Mouse (Mus musculus) spleen, adult 12 weeks (tissue): Measurements from ENCODE around the gene Gm45140.

ENCODE experiments used
- DNase-seq: peaks from one replicate; pipeline ENCODE4 v3.0.0; 2022; ENCODE audit warnings: low spot score

Gm45140 gene

DNA sequence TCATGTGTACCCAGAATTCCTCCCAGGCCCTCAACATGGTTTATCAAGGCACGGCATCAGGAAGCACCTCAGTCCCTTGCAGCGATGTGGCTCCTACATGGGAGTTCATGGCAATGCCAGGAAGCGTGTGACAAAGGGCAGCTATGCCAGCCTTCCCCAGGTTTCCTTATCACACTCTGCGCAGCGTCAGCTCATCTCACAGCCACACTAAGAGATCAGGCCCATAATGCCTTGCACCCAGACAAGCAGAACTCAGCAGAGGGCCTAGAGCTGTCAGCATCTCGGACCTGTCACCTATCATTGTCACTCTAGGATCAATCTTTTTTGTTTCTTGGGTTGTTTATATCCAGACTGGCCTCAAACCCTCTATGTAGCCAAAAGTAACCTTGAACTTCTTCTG lies 36.0 kb downstream of the Gm45140 start:
- no peak for DNase-seq

DNA sequence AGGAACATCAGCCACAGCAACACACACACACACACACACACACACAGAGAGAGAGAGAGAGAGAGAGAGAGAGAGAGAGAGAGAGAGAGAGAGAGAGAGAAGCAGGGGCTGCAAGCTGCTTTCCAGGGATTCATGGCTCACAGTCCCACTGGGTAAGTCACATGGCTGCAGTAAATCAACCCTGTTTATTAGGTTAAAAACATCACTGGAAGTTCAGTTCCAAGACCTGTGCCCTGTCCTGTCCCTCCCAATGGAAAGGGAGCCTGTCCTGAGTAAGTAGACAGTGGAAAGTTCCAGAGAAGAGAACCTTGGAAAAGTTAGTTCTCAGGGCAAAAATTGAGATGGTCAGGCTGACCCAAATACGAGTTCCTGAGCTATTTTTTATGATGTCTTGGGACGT lies 38.3 kb downstream of the Gm45140 start:
- no peak for DNase-seq

DNA sequence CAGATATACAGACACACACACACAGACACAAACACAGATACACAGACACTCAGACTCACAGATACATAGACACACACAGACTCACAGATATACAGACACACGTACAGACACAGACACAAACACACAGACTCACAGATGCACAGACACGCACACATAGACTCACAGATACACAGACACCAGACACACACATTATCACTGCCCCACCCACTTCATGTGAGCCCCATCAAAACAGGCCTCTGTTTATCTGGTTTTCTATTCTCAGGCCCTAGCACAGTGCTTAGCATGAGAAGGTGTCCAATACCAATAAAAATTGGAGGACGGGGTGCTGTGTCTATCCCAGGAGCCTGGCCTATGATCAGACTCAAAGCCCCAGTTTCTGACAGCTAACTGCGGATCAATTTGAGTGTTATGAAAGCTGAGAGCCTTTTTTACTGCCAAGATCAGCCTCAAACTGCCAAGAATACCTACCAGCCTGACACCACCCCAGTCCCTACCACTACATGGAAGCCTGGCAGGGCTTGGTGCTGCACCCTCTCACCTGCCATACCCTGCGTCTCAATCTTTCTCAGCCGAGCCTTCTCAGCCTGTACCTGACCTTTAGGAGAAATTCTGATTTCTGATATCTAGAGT lies 39.2 kb downstream of the Gm45140 start:
- no peak for DNase-seq

DNA sequence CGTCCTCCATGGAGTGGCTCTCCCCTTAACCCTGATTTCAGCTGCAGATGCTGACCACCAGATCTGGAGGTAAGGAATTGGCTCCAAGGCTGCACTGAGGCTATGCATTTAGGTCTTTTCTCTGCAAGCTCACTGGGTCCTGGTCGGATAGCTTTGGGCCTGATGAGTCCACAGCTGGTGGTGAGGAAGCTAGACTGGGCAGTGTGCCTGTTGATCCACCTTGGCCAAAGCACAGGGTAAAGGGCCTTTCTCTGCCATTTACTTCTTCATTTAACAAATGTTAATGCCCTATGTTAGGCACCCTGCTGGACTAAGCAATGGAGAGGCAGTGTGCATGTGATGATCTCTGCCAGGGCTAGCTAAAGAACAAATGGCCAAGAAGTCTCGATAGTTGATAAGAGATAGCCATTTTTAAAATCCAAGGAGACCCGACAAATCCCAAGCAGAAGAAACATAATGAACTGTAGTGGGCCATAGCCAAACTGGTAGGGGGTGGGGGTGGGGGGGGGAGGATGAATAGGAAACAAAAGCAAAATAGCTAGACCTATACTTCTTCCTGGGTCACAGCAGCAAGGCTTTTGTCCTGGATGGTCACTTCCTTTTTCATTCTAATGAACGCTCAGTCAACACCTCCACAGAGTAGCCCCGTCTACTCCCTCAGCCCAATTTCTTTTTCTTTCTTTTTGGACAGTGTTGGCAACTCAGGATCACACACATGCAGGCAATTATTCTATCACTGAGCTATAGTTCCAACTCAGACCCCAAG lies 40.0 kb downstream of the Gm45140 start:
- DNase-seq = no peak

DNA sequence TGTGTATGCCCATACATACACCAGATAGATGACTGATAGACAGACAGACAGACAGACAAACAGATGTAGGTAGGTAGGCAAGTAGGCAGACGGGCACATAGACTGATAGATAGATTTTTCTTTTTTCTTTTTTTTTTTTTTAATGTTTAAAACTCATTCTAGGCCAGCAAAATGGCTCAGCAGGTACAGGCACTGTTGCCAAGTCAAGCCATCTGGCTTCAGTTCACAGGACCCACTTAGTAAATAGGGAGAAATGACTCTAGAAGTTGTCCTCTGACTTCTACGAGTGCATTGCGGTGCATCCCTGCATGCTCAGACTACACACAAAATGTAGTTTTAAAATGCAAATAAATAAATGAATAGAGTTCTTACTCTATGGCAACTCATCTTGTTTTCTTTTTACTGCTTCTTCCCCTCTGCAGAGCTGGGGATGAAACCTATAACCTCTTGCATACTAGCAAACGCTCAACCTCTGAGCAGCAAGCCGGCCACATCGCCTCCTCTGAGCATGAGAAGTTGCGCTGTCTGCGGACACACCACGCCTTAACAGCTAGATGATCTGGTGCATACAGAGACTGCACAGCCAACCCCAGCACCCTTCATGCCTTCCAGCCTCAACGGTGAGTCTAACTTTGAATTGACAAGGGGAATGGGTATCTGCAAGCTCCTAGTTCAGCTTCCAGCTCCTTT lies 41.6 kb downstream of the Gm45140 start:
- no peak for DNase-seq

DNA sequence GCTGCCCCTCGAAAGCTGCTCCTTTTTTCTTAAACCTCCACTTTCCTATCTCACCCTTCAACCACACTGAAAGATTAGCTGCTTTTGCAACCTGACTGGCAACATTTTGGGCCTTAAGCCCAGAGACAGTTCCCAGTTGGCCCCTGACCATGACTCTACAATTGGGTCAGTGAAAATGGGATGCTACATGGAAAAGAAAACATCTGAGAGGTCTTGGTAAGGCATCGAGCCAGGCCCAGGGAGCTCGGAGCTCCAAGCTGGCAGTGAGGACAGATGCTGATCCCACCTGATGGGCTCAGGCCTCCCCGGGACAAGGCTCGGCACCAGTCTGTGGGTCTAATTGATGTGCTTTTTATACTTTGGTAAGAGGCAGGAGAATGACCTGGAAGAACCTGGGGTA lies 43.8 kb downstream of the Gm45140 start:
- no peak for DNase-seq

DNA sequence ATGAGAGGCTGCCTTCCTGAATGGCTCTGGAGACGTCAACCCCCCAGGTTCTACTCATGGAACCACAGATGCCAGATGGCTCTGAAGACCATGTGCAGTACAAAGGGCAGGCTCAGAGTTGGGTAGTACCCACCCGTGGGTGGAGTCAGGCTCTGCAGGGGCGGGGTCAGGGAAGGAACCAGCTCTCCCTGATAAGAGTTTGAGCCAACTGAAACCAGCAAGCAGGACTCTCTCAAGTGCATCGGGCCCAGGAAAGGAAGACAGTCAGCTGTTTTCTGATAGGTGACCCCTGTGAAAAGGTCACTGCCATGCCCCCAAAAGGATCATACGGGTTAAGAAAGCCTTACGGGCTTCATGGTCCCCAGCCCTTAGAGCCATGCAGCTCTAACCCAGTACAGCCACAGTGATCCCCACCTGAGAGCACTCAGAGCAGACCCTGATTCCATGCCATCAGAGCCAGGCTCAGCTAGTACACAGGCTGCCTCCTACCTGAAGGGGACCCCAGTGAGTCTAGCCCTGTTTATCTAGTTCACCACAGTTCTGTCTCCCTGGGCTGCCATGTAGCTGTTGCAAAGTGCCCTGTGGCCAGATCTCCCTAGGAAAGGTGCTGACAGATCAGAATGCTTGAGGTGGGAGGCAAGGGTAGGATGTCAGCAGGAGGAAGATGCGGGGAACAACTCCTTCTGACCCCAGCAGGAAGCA lies 44.7 kb downstream of the Gm45140 start:
- peak; percentile 83 for DNase-seq

DNA sequence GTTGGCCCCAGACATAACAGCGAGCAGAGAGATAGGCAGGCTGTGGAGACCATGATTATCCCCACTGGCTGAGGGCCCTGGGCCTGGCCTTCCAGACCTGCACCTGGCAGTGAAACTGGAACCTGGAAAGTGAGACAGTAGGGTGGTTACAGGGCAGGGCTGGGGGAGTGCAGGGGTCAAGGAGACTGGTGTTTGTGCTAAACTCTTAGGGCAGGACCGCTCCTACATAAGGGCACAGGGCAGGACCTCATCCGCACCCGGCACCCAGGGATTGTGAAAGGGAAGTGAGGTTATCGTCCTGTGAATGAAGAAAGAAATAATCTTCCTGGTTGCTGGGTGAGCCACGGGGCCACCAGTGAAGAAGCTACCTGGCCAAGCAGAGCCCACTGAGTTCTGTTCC lies 45.8 kb downstream of the Gm45140 start:
- DNase-seq = no peak

DNA sequence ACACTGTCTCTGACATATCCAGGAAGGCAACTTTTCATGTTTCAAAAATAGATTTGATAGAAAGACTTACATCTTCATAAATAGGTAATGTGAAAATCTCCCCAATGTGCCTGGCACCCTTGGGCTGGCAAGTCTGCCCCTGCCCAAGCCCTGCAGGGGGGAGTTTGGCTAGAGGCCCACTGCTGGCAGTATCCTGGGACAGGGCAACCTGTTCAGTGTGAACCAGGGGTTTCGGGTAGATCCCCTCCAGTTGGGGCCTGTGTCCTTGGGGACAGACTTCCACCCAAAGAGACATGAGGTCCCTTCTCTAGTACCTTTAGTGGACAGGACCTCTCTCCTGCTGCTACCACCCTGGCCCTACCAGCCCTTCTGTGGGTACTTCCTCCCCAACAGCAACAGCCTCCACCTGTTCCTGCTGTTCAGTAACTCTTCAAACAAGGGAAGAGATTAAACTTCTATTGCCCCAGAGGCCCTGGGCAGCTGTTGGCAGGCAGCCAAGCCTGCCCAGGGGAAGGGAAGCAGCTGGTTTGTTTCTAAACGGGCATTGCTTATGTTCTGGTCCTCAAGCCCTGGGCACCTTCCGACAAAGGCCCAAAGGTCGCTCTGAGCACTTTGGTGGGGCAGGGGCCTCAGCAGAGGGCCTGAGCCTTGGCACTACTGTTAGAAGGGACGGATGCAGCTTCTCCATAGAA lies 46.6 kb downstream of the Gm45140 start:
- no peak for DNase-seq

DNA sequence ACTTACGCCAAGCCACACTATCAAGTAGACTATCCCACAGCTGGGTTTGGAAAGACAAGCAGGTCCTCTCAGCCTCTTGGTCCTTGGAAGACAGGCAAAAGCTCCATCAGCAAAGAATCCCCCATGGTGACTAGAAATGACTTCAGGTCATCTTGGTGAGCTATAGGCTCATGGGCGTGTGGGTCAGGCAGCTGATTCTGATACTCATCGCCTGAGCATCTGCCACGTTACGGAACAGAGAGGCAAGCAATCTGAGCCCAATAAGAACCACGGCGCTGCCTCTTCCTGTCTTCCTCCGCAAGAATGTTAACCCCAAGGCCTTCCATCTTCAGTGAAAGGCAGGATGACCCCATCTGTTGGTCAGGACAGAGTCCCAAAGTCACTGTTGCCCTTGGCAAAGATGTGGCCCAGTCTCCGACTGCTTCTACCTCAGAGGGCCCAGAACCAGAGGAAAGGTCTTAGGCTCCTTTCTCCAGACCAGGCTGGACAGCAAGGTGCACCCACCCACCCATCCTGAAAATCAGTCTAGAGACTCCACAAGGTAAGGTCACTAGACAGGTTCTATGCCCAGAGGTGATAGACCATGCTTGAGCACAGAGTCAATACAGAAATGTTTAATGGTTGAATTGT lies 47.2 kb downstream of the Gm45140 start:
- DNase-seq = no peak

DNA sequence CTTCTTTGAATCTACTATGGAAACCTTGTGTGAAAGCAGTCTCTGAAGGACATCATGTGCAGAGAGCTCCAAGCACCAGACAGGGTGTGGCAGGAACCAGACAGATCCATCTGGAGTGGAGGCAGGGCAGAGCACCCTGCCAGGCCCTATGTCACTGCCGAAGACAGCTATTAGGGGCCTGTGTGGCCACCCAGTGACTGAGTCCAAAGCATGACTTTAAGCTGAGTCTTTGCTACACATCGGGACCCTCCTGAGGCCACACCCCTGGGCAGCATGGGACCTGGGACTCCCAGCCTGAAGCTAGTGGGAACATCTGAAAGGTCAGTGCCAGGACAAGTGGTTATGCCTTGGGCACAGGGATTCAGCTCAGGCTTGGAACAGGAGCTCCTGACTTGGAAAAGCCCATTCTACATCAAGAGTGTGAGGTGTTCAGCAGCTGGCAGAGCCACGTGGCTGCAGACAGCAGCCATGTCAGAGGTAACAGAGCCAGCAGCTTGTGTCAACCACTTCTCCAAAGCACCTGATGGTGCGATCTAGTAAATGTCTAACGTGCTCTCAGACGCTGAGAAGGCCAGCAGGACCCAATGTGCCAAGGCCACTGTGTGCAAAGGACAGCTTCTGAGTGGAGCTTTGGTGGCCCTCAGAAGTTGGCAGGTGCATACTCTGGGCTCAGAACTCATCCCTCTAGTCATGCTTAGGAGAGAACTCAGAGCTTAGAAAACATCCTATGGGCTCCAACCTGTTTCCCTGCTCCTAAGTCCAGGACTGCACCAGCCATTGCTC lies 48.3 kb downstream of the Gm45140 start:
- no peak for DNase-seq

DNA sequence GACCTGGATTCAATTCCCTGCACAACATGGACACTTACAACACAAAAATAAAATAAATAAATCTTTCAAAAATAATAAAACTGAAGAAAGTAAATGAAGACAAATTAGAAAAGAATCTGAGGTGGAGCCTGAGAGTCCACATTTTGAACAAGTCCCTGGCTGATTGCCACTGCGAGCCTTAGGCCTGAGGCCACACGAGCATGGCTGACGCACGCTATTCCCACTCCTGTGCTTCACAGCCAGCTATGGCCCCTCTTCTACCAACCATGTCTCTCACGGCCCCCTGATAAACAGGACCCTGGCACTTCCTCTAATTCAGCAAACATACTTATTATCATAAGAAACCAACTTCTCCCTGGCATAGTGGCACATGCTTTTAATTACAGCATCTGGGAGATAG lies 49.0 kb downstream of the Gm45140 start:
- no peak for DNase-seq

DNA sequence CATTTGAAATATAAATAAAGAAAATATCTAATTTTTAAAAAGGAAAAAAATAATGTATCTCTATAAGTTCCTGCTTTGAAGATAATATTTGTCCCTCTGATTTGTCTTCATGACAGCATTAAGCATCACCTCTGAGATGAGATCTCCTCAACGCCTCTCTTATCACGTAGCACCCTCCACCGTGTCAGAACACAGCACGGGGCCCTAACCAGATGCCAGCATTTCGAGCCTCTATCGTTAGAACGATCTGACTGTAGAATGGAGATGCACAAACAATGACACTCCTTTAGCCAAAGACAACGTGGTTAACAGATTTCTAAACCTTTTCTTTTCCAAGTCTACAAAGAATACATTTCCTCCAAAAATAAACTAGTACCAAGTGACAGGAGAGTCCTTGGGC lies 51.6 kb downstream of the Gm45140 start:
- DNase-seq = no peak

DNA sequence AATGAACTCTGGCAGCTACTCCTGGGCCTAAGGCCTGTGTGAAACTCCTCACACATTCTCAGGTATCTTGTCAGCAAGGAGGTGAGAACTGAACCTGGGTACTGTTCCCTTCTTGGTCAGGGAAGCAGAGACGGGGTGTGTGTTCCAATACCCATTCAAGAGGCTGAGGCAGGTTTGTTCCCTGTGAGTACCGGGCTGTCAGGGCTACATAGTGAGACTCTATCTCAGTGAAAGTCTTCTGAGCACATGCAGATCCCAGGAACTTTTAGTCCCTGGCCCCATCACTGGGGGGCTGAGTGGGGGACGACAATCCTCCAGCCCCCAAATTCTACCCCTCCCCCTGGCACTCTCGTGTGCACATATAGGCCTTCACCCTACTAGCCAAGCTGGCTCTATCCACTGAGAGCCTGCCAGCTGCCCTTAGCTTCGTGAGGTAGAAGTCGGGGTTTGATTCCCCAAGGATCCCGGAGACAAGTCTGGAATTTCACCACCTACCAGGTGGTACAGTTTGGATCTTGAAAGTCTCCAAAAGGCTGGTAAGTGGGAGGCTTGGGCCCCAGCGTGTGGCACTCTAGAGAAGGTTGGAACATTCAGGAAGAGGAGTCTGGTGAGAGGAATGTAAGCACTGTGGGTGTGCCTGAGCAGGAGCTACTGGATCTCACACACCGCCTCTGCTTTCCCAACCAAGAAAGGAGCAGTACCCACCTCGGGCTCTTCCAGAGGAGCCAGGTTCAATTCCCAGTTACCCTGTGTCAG lies 54.9 kb downstream of the Gm45140 start:
- no peak for DNase-seq

DNA sequence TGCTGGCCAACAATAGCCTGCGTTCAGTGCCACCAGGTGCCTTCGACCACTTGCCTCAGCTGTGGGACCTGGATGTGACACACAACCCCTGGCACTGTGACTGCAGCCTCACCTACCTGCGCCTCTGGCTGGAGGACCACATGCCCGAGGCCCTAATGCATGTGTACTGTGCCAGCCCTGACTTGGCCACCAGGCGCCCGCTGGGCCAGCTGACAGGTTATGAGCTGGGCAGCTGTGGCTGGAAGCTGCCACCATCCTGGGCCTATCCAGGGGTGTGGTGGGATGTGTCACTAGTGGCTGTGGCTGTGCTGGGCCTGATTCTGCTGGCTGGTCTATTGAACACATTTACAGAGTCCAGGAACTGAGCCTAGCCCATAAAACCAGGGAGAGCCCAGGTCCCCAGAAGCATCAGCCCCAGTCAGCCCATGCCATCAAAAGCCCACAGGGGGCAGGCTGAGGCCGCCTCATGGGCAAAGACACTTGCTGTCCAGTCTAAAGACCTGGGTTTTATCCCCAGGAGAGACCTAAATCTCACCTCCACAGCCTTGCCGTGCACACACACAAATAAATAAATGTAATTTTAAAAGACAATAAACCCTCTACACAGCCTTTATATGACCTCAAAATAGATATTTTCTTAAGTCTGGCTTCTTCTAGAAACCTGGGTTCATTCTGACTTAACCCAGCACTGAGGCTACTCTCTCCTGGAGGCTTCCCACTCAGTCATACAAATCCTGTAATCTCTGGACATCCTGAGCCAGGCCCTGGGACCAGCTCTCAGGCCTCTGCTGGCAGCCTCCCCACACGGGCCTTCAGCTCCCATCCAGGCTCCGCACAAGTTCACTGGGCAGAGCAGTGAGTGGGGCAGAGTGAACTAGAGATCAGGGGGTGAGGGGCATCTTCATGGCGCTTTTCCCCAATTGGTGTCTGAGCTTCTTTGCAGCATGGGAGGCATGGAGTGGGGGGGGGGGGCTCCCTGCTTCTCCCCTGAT lies 56.1 kb downstream of the Gm45140 start:
- DNase-seq = no peak

DNA sequence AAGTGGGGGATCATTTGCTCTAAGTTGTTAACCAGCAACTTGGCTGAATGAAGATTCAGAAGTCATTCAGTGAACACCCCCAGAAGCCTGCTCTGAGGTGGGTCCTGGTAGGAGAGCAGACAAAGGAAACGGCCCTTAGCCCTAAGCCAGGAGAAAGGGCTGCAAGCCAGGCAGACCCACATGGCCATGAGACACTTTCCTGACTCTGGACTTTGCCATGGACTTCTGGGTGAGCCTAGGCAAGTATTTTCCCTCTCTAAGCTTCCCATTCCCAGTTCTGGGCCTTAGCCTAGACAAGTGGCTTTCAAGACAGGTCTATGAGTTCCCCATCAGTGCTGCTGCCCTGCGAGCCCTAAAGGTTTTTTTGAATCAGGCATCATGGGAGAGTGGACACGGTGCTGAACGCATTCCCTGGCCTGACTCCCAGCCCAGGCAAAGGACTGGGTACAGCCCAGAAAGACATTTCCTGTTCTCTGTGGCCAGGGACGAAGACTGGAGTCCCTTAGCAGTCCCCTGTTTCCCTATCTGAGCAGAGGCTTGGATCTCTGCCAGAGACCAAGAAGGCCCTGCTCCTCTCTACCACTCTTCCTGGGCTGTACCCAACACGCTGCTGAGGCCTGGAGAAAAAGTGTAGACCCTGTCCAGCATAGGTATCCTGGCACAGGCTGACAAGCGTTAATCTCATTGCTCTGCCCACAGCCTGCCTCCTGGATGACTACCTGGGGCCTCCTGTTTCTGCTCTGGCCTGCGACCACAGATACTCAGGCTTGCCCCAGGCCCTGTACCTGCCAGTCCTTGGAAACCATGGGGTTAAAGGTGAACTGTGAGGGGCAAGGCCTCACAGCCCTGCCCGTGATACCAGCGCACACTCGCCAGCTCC lies 57.1 kb downstream of the Gm45140 start:
- DNase-seq = no peak

DNA sequence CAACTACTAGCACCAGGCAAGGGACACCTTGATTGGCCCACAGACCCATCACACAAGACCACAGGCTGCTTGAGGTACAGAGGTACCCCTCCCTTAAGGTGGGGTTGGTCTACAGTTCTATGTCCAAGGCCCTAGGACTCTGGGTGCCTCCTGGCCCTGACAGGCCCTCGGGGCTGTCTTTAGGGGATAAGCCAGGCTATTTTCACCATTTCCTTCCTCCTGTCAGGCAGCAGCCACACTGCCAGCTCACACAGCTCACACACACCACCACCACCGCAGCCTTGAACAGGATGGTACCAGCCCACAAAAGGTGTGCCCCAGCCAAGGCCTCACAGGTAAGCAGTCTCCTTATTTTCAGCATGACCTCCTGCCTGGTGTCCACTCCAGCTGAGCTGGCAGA lies 57.8 kb downstream of the Gm45140 start, which contains the start of gene Gp9:
TSS of gene Gp9 (plus strand) at position 231 of the 400 bp plus-strand sequence.
- no peak for DNase-seq

DNA sequence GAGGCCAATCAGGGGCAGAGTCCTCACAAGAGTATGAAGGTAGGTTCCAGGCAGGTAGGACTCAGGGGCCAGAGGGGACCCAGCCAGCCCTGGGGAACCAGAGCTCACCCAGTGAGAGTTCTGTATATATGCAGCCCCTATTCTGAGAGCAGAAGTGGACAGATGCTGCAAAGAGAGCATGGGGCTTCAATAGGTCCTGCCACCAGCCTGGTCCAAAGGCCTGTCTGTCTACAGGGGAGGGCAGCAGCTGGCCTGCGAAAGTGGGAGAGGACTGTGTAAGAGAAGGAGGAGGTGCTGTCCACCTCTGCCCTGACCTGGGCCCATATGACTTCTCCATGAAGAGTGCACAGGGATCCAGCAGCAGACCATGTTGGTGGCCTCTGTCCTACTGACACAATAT lies 58.9 kb downstream of the Gm45140 start:
- DNase-seq = no peak
